Mouse (Mus musculus) lung, embryonic 15.5 days (tissue): ENCODE data around the gene Slc12a9. TPM values are rescaled to one million over a fixed set of nuclear protein-coding genes. Genes with fewer than 3 reads are reported as not detected.

ENCODE experiments used
- ATAC-seq: fragments of 200-750 bp; cut with Nextera tagmentation; 2 replicates; pipeline ENCODE4 v1.8.0; 2017; ENCODE audit warnings: moderate number of reproducible peaks, borderline replicate concordance; ENCODE audit not compliant: low FRiP score, low TSS enrichment; ENCODE audit errors: extremely low read depth
- H3K27ac ChIP-seq: fragments of 300-500 bp; sonication (generic); 2 replicates; pipeline ENCODE4 v1.5.1; 2015; ENCODE audit warnings: moderate library complexity, mild to moderate bottlenecking, inconsistent platforms
- H3K27me3 ChIP-seq: fragments of 300-500 bp; sonication (generic); 2 replicates; pipeline ENCODE4 v1.6.1; 2015; ENCODE audit warnings: inconsistent platforms
- H3K36me3 ChIP-seq: fragments of 300-500 bp; sonication (generic); 2 replicates; pipeline ENCODE4 v1.6.1; 2015; ENCODE audit warnings: inconsistent platforms
- H3K4me1 ChIP-seq: fragments of 300-500 bp; sonication (generic); 2 replicates; pipeline ENCODE4 v1.6.1; 2015; ENCODE audit warnings: inconsistent platforms
- H3K4me2 ChIP-seq: fragments of 300-500 bp; sonication (generic); 2 replicates; pipeline ENCODE4 v1.6.1; 2015; ENCODE audit warnings: inconsistent platforms, mild to moderate bottlenecking, moderate library complexity
- H3K4me3 ChIP-seq: fragments of 300-500 bp; sonication (generic); 2 replicates; pipeline ENCODE4 v1.5.1; 2015; ENCODE audit warnings: mild to moderate bottlenecking, inconsistent platforms
- H3K9ac ChIP-seq: fragments of 300-500 bp; sonication (generic); 2 replicates; pipeline ENCODE4 v1.6.1; 2015; ENCODE audit warnings: inconsistent platforms
- H3K9me3 ChIP-seq: fragments of 300-500 bp; sonication (generic); 2 replicates; pipeline ENCODE4 v1.6.1; 2016; ENCODE audit warnings: inconsistent platforms
- WGBS: fragments of 180-500 bp; shearing (Covaris S2); methylation state at CpG from one replicate; pipeline ENCODE4 v1.1.7; 2015; 5-methylcytosine and 5-hydroxymethylcytosine counted together
- polyA plus RNA-seq: library from polyadenylated mRNA; unstranded; fragments of >200 nt; fragmentation: Nextera tagmentation; extraction: Ambion mirVana; gene quantifications from 2 replicates; pipeline ENCODE4 v1.2.1, GENCODE M21; 2015

Slc12a9 gene
- polyA plus RNA-seq, 1 experiment from 2014 or later, result 13.0 TPM

- 87% methylated on average over 7 of the region's 7 CpGs for whole genome bisulfite sequencing
- H3K27me3 ChIP-seq, result no peaks in the 10 kb centered on the region
Measured at GRCm38 (mm10) chr5:137330910-137331309, 2.5 kb downstream of the Slc12a9 start.

GRCm38 (mm10) chr5:137320996-137321395 lies 12.4 kb downstream of the Slc12a9 start:
- Histone ChIP-seq H3K36me3 (peaks cover 10% of the 10 kb centered on the region; the same call in 1 of the 2 replicates), H3K9ac (no peak overlapping the region)
- no peak for ATAC-seq

More at GRCm38 (mm10) chr5:137330910-137331309, 2.5 kb downstream of the Slc12a9 start:
- Histone ChIP-seq H3K36me3 (peaks cover 6% of the 10 kb centered on the region; the same call in 1 of the 2 replicates), H3K9ac (no peak overlapping the region), H3K27ac (no peak overlapping the region), H3K9me3 (no peaks in the 10 kb centered on the region), H3K4me3 (no peak overlapping the region), H3K4me1 (peaks cover 14% of the 10 kb centered on the region; the same call in 1 of the 2 replicates), H3K4me2 (no peak overlapping the region)
- no peak for ATAC-seq

GRCm38 (mm10) chr5:137318570-137318969 lies 14.8 kb downstream of the Slc12a9 start:
- no peak for ATAC-seq

More at GRCm38 (mm10) chr5:137320996-137321395, 12.4 kb downstream of the Slc12a9 start:
- H3K4me2 ChIP-seq, result no peak overlapping the region
- WGBS, result 92% methylated on average over 3 of the region's 3 CpGs
- H3K4me3 ChIP-seq, result no peak overlapping the region
- no peaks in the 10 kb centered on the region for H3K9me3 ChIP-seq
- no peak overlapping the region for H3K27ac ChIP-seq
- no peaks in the 10 kb centered on the region for H3K4me1 ChIP-seq
- no peaks in the 10 kb centered on the region for H3K27me3 ChIP-seq

GRCm38 (mm10) chr5:137317361-137317760 lies 16.0 kb downstream of the Slc12a9 start:
- 79% methylated on average over 8 of the region's 8 CpGs for WGBS
- no peak overlapping the region for H3K4me3 ChIP-seq

More at GRCm38 (mm10) chr5:137318570-137318969, 14.8 kb downstream of the Slc12a9 start:
- no peak overlapping the region for H3K27ac ChIP-seq
- no peak overlapping the region for H3K4me3 ChIP-seq
- H3K9ac ChIP-seq, result no peak overlapping the region
- 58% methylated on average over 1 of the region's 1 CpGs for WGBS
- H3K27me3 ChIP-seq, result no peaks in the 10 kb centered on the region
- H3K36me3 ChIP-seq, result peaks cover 10% of the 10 kb centered on the region; the same call in 1 of the 2 replicates
- H3K4me2 ChIP-seq, result no peak overlapping the region
- no peaks in the 10 kb centered on the region for H3K9me3 ChIP-seq
- peaks cover 17% of the 10 kb centered on the region for H3K4me1 ChIP-seq

GRCm38 (mm10) chr5:137315084-137315903 lies 18.1 kb downstream of the Slc12a9 start:
- H3K27ac ChIP-seq, result peak overlapping the region; percentile 95
- H3K4me2 ChIP-seq, result peak overlapping the region; percentile 82
- H3K4me1 ChIP-seq, result peaks cover 36% of the 10 kb centered on the region
- H3K4me3 ChIP-seq, result peak overlapping the region; percentile 81; the same call in 1 of the 2 replicates
- 31% methylated on average over 30 of the region's 30 CpGs for WGBS
- H3K9me3 ChIP-seq, result no peaks in the 10 kb centered on the region
- H3K27me3 ChIP-seq, result no peaks in the 10 kb centered on the region
- peak overlapping the region; percentile 93; the same call in 1 of the 2 replicates for H3K9ac ChIP-seq
- ATAC-seq, result no peak; the same call in 1 of the 2 replicates
- H3K36me3 ChIP-seq, result peaks cover 22% of the 10 kb centered on the region

More at GRCm38 (mm10) chr5:137317361-137317760, 16.0 kb downstream of the Slc12a9 start:
- no peak overlapping the region for H3K27ac ChIP-seq
- peaks cover 7% of the 10 kb centered on the region; the same call in 1 of the 2 replicates for H3K36me3 ChIP-seq
- no peaks in the 10 kb centered on the region for H3K9me3 ChIP-seq
- ATAC-seq, result no peak
- H3K4me1 ChIP-seq, result peaks cover 26% of the 10 kb centered on the region
- no peak overlapping the region for H3K9ac ChIP-seq
- no peak overlapping the region for H3K4me2 ChIP-seq
- no peaks in the 10 kb centered on the region for H3K27me3 ChIP-seq

GRCm38 (mm10) chr5:137314193-137315083 lies 19.0 kb downstream of the Slc12a9 start, which contains the start of gene Trip6:
TSS of gene Trip6 (minus strand) at chr5:137314404.
- ATAC-seq, result peak; percentile 93
- H3K4me3 ChIP-seq, result peak within 1 kb of the TSS; percentile 81
- H3K36me3 ChIP-seq, result peaks cover 30% of the 10 kb centered on the region

GRCm38 (mm10) chr5:137313466-137314192 lies 19.8 kb downstream of the Slc12a9 start:
- H3K9ac ChIP-seq, result peak overlapping the region; percentile 93
- 1% methylated on average over 22 of the region's 22 CpGs for WGBS
- ATAC-seq, result peak; percentile 63
- H3K4me2 ChIP-seq, result peak overlapping the region; percentile 82
- peak overlapping the region; percentile 81 for H3K4me3 ChIP-seq
- H3K27me3 ChIP-seq, result no peaks in the 10 kb centered on the region
- no peaks in the 10 kb centered on the region for H3K9me3 ChIP-seq
- peaks cover 36% of the 10 kb centered on the region for H3K4me1 ChIP-seq
- peak overlapping the region; percentile 95 for H3K27ac ChIP-seq
- peaks cover 36% of the 10 kb centered on the region for H3K36me3 ChIP-seq

More at GRCm38 (mm10) chr5:137314193-137315083, 19.0 kb downstream of the Slc12a9 start, which contains the start of gene Trip6:
- Histone ChIP-seq H3K4me1 (peaks cover 36% of the 10 kb centered on the region), H3K9ac (peak within 1 kb of the TSS; percentile 93), H3K27me3 (no peaks in the 10 kb centered on the region), H3K4me2 (peak within 1 kb of the TSS; percentile 82), H3K9me3 (no peaks in the 10 kb centered on the region), H3K27ac (peak within 1 kb of the TSS; percentile 95)
- 15% methylated on average over 30 of the region's 30 CpGs for WGBS

GRCm38 (mm10) chr5:137308356-137308755 lies 25.0 kb downstream of the Slc12a9 start:
- Histone ChIP-seq H3K4me3 (peak overlapping the region; percentile 94; the same call in 1 of the 2 replicates), H3K27me3 (no peaks in the 10 kb centered on the region), H3K9me3 (no peaks in the 10 kb centered on the region), H3K27ac (peak overlapping the region; percentile 97), H3K4me2 (peak overlapping the region; percentile 75), H3K36me3 (peaks cover 53% of the 10 kb centered on the region), H3K4me1 (peaks cover 54% of the 10 kb centered on the region), H3K9ac (peak overlapping the region; percentile 57; the same call in 1 of the 2 replicates)
- ATAC-seq, result no peak
- 93% methylated on average over 4 of the region's 4 CpGs for WGBS

GRCm38 (mm10) chr5:137307071-137307912 lies 26.1 kb downstream of the Slc12a9 start, which contains the start of gene Srrt:
TSS of gene Srrt (minus strand) at chr5:137307674.
- H3K27me3 ChIP-seq, result no peaks in the 10 kb centered on the region
- under 1% methylated on average over 57 of the region's 72 CpGs for WGBS
- peak; percentile 86 for ATAC-seq
- peak within 1 kb of the TSS; percentile 97 for H3K27ac ChIP-seq
- H3K9ac ChIP-seq, result peak within 1 kb of the TSS; percentile 95
- peaks cover 63% of the 10 kb centered on the region for H3K36me3 ChIP-seq
- peak within 1 kb of the TSS; percentile 75 for H3K4me2 ChIP-seq
- no peaks in the 10 kb centered on the region for H3K9me3 ChIP-seq
- peaks cover 44% of the 10 kb centered on the region for H3K4me1 ChIP-seq
- peak within 1 kb of the TSS; percentile 94 for H3K4me3 ChIP-seq

GRCm38 (mm10) chr5:137306439-137307005 lies 26.9 kb downstream of the Slc12a9 start:
- Histone ChIP-seq H3K27ac (peak overlapping the region; percentile 97), H3K36me3 (peaks cover 66% of the 10 kb centered on the region), H3K4me2 (peak overlapping the region; percentile 75), H3K9me3 (no peaks in the 10 kb centered on the region), H3K9ac (peak overlapping the region; percentile 95), H3K4me3 (peak overlapping the region; percentile 94), H3K27me3 (no peaks in the 10 kb centered on the region), H3K4me1 (peaks cover 37% of the 10 kb centered on the region)
- no peak for ATAC-seq
- 5% methylated on average over 12 of the region's 12 CpGs for WGBS
